Mouse (Mus musculus) liver, adult 2 months (tissue): Measurements from ENCODE around the gene Rnf128. TPM values are rescaled to one million over a fixed set of nuclear protein-coding genes. Genes with fewer than 3 reads are reported as not detected.

ENCODE experiments used
- DNase-seq: peaks from one replicate; pipeline ENCODE4 v3.0.0-alpha.2; 2011; ENCODE audit warnings: low read depth, low spot score; ENCODE audit errors: extremely low read depth
- H3K27ac ChIP-seq: fragments of 200-500 bp; replicated peaks from 2 replicates; pipeline ENCODE4 v1.5.1; 2012; ENCODE audit warnings: low read depth, mild to moderate bottlenecking, control low read depth, inconsistent platforms, low read length; ENCODE audit not compliant: insufficient read depth
- H3K27me3 ChIP-seq: fragments of 200-500 bp; 2 replicates; pipeline ENCODE4 v1.6.1; 2012; ENCODE audit warnings: mild to moderate bottlenecking, moderate library complexity, low read length, inconsistent platforms; ENCODE audit not compliant: control insufficient read depth, insufficient read depth
- H3K36me3 ChIP-seq: fragments of 200-500 bp; 2 replicates; pipeline ENCODE4 v1.6.1; 2012; ENCODE audit warnings: low read length, inconsistent platforms; ENCODE audit not compliant: control insufficient read depth, insufficient read depth
- H3K4me1 ChIP-seq: fragments of 200-500 bp; 2 replicates; pipeline ENCODE4 v1.6.1; 2011; ENCODE audit warnings: low read length; ENCODE audit not compliant: control insufficient read depth, insufficient read depth
- H3K4me3 ChIP-seq: fragments of 200-500 bp; 2 replicates; pipeline ENCODE4 v1.5.1; 2011; ENCODE audit warnings: low read depth, mild to moderate bottlenecking, control low read depth, low read length, moderate library complexity; ENCODE audit not compliant: insufficient read depth
- H3K79me2 ChIP-seq: fragments of 200-500 bp; 2 replicates; pipeline ENCODE4 v1.6.1; 2012; ENCODE audit warnings: inconsistent platforms, mild to moderate bottlenecking, low read length, moderate library complexity; ENCODE audit not compliant: control insufficient read depth, insufficient read depth
- H3K9ac ChIP-seq: fragments of 200-500 bp; 2 replicates; pipeline ENCODE4 v1.6.1; 2012; ENCODE audit warnings: low read depth, mild to moderate bottlenecking, control low read depth, inconsistent platforms, low read length
- CTCF ChIP-seq: fragments of 200-500 bp; IDR thresholded peaks from 2 replicates; pipeline ENCODE4 v1.5.1; 2011; ENCODE audit warnings: low read depth, low read length, control low read depth
- POLR2A ChIP-seq: fragments of 200-500 bp; IDR thresholded peaks from 2 replicates; pipeline ENCODE4 v1.6.1; 2011; ENCODE audit warnings: low read length, control low read depth; ENCODE audit not compliant: insufficient read depth; ENCODE audit errors: extremely low read depth
- WGBS: fragments of 180-500 bp; shearing (Covaris S2); methylation state at CpG from one replicate; pipeline ENCODE4 v1.1.7; 2018; 5-methylcytosine and 5-hydroxymethylcytosine counted together
- polyA plus RNA-seq: library from polyadenylated mRNA; depleted of rRNA; stranded (reverse); fragments of >200 nt; gene quantifications from 2 replicates; pipeline ENCODE4 v1.2.3, GENCODE M21; 2012
- total RNA-seq: library from RNA; depleted of rRNA; stranded (reverse); fragments of >200 nt; gene quantifications from 2 replicates; pipeline ENCODE4 v1.2.3, GENCODE M21; 2014

Rnf128 gene
- total and polyA plus RNA-seq, 2 experiments, result 40.3 to 84.5 TPM

GRCm38 (mm10) chrX:139640418-139640817 lies 77.3 kb downstream of the Rnf128 start:
- H3K4me1 ChIP-seq, result peaks cover 2% of the 10 kb centered on the region
- H3K79me2 ChIP-seq, result peaks cover 2% of the 10 kb centered on the region; the same call in 1 of the 2 replicates
- peak; percentile 77 for DNase-seq
- H3K4me3 ChIP-seq, result no peak overlapping the region
- no peak overlapping the region for H3K9ac ChIP-seq
- H3K36me3 ChIP-seq, result no peaks in the 10 kb centered on the region
- H3K27me3 ChIP-seq, result no peaks in the 10 kb centered on the region
- H3K27ac ChIP-seq, result no peak overlapping the region
- TF ChIP-seq CTCF (no peak), POLR2A (no peak)

- Histone ChIP-seq H3K36me3 (no peaks in the 10 kb centered on the region), H3K27ac (no peak overlapping the region), H3K4me1 (no peaks in the 10 kb centered on the region), H3K27me3 (no peaks in the 10 kb centered on the region), H3K4me3 (no peak overlapping the region), H3K79me2 (no peaks in the 10 kb centered on the region), H3K9ac (no peak overlapping the region)
- TF ChIP-seq CTCF (no peak), POLR2A (no peak)
- peak; percentile 69 for DNase-seq
- 35% methylated on average over 5 of the region's 5 CpGs for WGBS
These were observed 89.1 kb downstream of the Rnf128 start for GRCm38 (mm10) chrX:139652226-139652625.

GRCm38 (mm10) chrX:139653292-139653691 lies 90.2 kb downstream of the Rnf128 start:
- H3K79me2 ChIP-seq, result no peaks in the 10 kb centered on the region

GRCm38 (mm10) chrX:139654350-139655063 lies 91.4 kb downstream of the Rnf128 start:
- no peaks in the 10 kb centered on the region for H3K79me2 ChIP-seq
- TF ChIP-seq POLR2A (no peak), CTCF (no peak)
- 52% methylated on average over 5 of the region's 5 CpGs for WGBS
- H3K27me3 ChIP-seq, result no peaks in the 10 kb centered on the region
- no peak for DNase-seq
- no peaks in the 10 kb centered on the region for H3K4me1 ChIP-seq
- H3K36me3 ChIP-seq, result no peaks in the 10 kb centered on the region
- H3K27ac ChIP-seq, result no peak overlapping the region
- H3K9ac ChIP-seq, result no peak overlapping the region
- H3K4me3 ChIP-seq, result no peak overlapping the region

More at GRCm38 (mm10) chrX:139653292-139653691, 90.2 kb downstream of the Rnf128 start:
- Histone ChIP-seq H3K4me3 (no peak overlapping the region), H3K4me1 (no peaks in the 10 kb centered on the region), H3K36me3 (no peaks in the 10 kb centered on the region), H3K27me3 (no peaks in the 10 kb centered on the region), H3K27ac (no peak overlapping the region), H3K9ac (no peak overlapping the region)
- TF ChIP-seq CTCF (no peak), POLR2A (no peak)
- DNase-seq, result no peak
- 48% methylated on average over 3 of the region's 3 CpGs for WGBS

- TF ChIP-seq POLR2A (no peak), CTCF (no peak)
- Histone ChIP-seq H3K79me2 (no peaks in the 10 kb centered on the region), H3K4me3 (no peak overlapping the region), H3K36me3 (no peaks in the 10 kb centered on the region; the same call in 1 of the 2 replicates), H3K27me3 (no peaks in the 10 kb centered on the region), H3K27ac (no peak overlapping the region), H3K9ac (no peak overlapping the region), H3K4me1 (no peaks in the 10 kb centered on the region)
- no peak for DNase-seq
- WGBS, result 77% methylated on average over 1 of the region's 1 CpGs
These were observed 99.0 kb downstream of the Rnf128 start for GRCm38 (mm10) chrX:139662111-139662510.

GRCm38 (mm10) chrX:139665829-139666228 lies 102.7 kb downstream of the Rnf128 start:
- Histone ChIP-seq H3K79me2 (no peaks in the 10 kb centered on the region), H3K27ac (no peak overlapping the region), H3K9ac (no peak overlapping the region), H3K36me3 (no peaks in the 10 kb centered on the region; the same call in 1 of the 2 replicates), H3K27me3 (no peaks in the 10 kb centered on the region), H3K4me1 (no peaks in the 10 kb centered on the region), H3K4me3 (no peak overlapping the region)
- WGBS, result 80% methylated on average over 2 of the region's 2 CpGs
- TF ChIP-seq CTCF (peak; percentile 20), POLR2A (no peak)
- DNase-seq, result peak; percentile 33
